19 mouse cellular contexts compared by ENCODE assay signal in the genomic region with DNA sequence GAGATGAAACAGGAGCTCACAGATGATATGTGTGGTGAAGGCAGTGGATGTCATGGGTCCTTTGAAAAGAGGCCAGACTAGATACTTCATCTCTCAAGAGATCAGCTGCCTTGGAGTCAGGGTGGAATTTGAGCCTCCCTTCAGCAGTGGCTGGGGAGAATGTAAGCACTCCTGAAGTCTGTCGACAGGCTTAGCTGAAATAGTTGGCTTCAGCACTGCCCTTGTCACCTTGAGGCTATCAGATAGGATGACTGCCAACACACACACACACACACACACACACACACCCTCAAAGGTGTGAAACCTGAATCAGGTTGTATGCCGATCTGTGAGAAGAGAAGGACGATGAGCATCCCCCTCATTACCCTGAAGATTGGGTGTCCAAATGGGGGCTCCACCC. TPM values are rescaled to one million over a fixed set of nuclear protein-coding genes. Genes with fewer than 3 reads are reported as not detected.
A peak's percentile ranks its signal among the peaks of the same experiment; 100 is the strongest.
DNase-seq lines count a peak whose midpoint lies in the region; ATAC-seq and TF ChIP-seq lines count a peak whose summit lies in the region.
"Had no signal": no experiment of that assay in that cellular context is flagged by ENCODE, and none has a peak within 500 bp of the region (broad histone marks: within the 10 kb centered on the region; RNA-seq: fewer than 3 reads in every experiment).

No protein-coding gene starts in this region.

- intact Hi-C loops in heart, postnatal 10 days (cut with DNase I), result loop anchor here (5.0 kb wide), 2 partner anchors 51 to 146 kb away; no protein-coding TSS in a partner anchor

- H3K27me3 ChIP-seq in heart, embryonic 11.5 days (ENCODE audit: control insufficient read depth, insufficient read depth, low read length), result no peaks in the 10 kb centered on the region
- H3K27me3 ChIP-seq in liver, postnatal 0 days (ENCODE audit: insufficient read depth, low read length), result no peaks in the 10 kb centered on the region
- no peaks in the 10 kb centered on the region for H3K27me3 ChIP-seq in liver, embryonic 11.5 days (replicated peaks; ENCODE audit: control insufficient read depth, insufficient read depth, low read length)
- H3K27me3 ChIP-seq in limb, embryonic 13.5 days, result no peaks in the 10 kb centered on the region
- no peaks in the 10 kb centered on the region for H3K27me3 ChIP-seq in stomach, embryonic 16.5 days (ENCODE audit: control insufficient read depth, insufficient read depth, low read length)
- H3K27me3 ChIP-seq: embryonic facial prominence, embryonic 15.5 days; limb, embryonic 12.5 days had no signal

- TF ChIP-seq EP300 in liver, postnatal 0 days (IDR thresholded peaks at IDR 0.05; ENCODE audit: low read depth), result no peak

- 35% methylated on average over 3 of the region's 3 CpGs for WGBS in heart, embryonic 11.5 days (ENCODE audit: insufficient replicate concordance)
- WGBS in liver, postnatal 0 days (ENCODE audit: insufficient replicate concordance), result 45% methylated on average over 3 of the region's 3 CpGs
- WGBS in liver, embryonic 11.5 days, result 57% methylated on average over 3 of the region's 3 CpGs
- 45% methylated on average over 3 of the region's 3 CpGs for WGBS in limb, embryonic 13.5 days
- 53% methylated on average over 3 of the region's 3 CpGs for WGBS in stomach, embryonic 16.5 days

- H3K9ac ChIP-seq in heart, embryonic 11.5 days (ENCODE audit: low read depth, low read length), result peak overlapping the region; percentile 44
- H3K9ac ChIP-seq in liver, postnatal 0 days (replicated peaks), result no peak overlapping the region
- H3K9ac ChIP-seq in liver, embryonic 11.5 days (ENCODE audit: low read depth, low read length), result no peak overlapping the region
- H3K9ac ChIP-seq in limb, embryonic 13.5 days, result no peak overlapping the region; the same call in 1 of the 2 replicates
- H3K9ac ChIP-seq in stomach, embryonic 16.5 days (ENCODE audit: low read length), result no peak overlapping the region
- H3K9ac ChIP-seq: embryonic facial prominence, embryonic 15.5 days; limb, embryonic 12.5 days had no signal

- H3K4me2 ChIP-seq in heart, embryonic 11.5 days, result no peak overlapping the region
- H3K4me2 ChIP-seq in liver, postnatal 0 days (ENCODE audit: low read depth, low read length), result no peak overlapping the region
- H3K4me2 ChIP-seq in liver, embryonic 11.5 days, result no peak overlapping the region
- no peak overlapping the region for H3K4me2 ChIP-seq in limb, embryonic 13.5 days (replicated peaks)
- no peak overlapping the region for H3K4me2 ChIP-seq in stomach, embryonic 16.5 days (ENCODE audit: low read depth, low read length)
- H3K4me2 ChIP-seq: embryonic facial prominence, embryonic 15.5 days; limb, embryonic 12.5 days had no signal

- H3K4me3 ChIP-seq in heart, embryonic 11.5 days (ENCODE audit: low read depth, low read length), result no peak overlapping the region
- no peak overlapping the region for H3K4me3 ChIP-seq in liver, postnatal 0 days (ENCODE audit: low read depth, low read length)
- no peak overlapping the region for H3K4me3 ChIP-seq in liver, embryonic 11.5 days (ENCODE audit: low read depth, low read length)
- H3K4me3 ChIP-seq in limb, embryonic 13.5 days, result no peak overlapping the region
- no peak overlapping the region for H3K4me3 ChIP-seq in stomach, embryonic 16.5 days (replicated peaks; ENCODE audit: low read length)
- H3K4me3 ChIP-seq: embryonic facial prominence, embryonic 15.5 days; limb, embryonic 12.5 days had no signal

- no peak for TF ChIP-seq CTCF in liver, postnatal 0 days (IDR thresholded peaks at IDR 0.05; ENCODE audit: low read depth)

- H3K36me3 ChIP-seq in heart, embryonic 11.5 days (ENCODE audit: control insufficient read depth, insufficient read depth, low read length), result peaks cover 9% of the 10 kb centered on the region
- H3K36me3 ChIP-seq in liver, postnatal 0 days (replicated peaks; ENCODE audit: insufficient read depth, low read length), result peaks cover 20% of the 10 kb centered on the region
- peaks cover 24% of the 10 kb centered on the region for H3K36me3 ChIP-seq in liver, embryonic 11.5 days (ENCODE audit: control insufficient read depth, insufficient read depth, low read length)
- H3K36me3 ChIP-seq in limb, embryonic 13.5 days, result peaks cover 36% of the 10 kb centered on the region
- H3K36me3 ChIP-seq in stomach, embryonic 16.5 days (ENCODE audit: control insufficient read depth, insufficient read depth, low read length), result peaks cover 10% of the 10 kb centered on the region; the same call in 1 of the 2 replicates

- DNase-seq in heart, postnatal 10 days, result no peak
- DNase-seq in liver, postnatal 0 days, result peak; percentile 36
- DNase-seq in liver, embryonic 11.5 days (ENCODE audit: low spot score), result no peak
- no peak for DNase-seq in embryo, embryonic 10.5 days (ENCODE audit: low spot score)
- DNase-seq: cerebellum, adult 9-11 months; gastrocnemius, postnatal 10 days; right cerebral cortex, adult 18-20 months; thymus, postnatal 25 days had no signal

- H3K27ac ChIP-seq in heart, embryonic 11.5 days (ENCODE audit: low read depth, low read length), result no peak overlapping the region
- no peak overlapping the region for H3K27ac ChIP-seq in liver, postnatal 0 days (ENCODE audit: low read depth)
- H3K27ac ChIP-seq in liver, embryonic 11.5 days (ENCODE audit: low read depth, low read length), result no peak overlapping the region
- H3K27ac ChIP-seq in limb, embryonic 13.5 days, result peak overlapping the region; percentile 33; the same call in 1 of the 2 replicates
- H3K27ac ChIP-seq in stomach, embryonic 16.5 days (ENCODE audit: low read length), result no peak overlapping the region

- ATAC-seq in heart, embryonic 11.5 days (replicated peaks; ENCODE audit: insufficient number of reproducible peaks, low FRiP score, low TSS enrichment), result 0 out of 2 replicates have a peak, but pooled peaks have one; percentile 23
- peak; percentile 40 for ATAC-seq in liver, postnatal 0 days
- ATAC-seq in liver, embryonic 11.5 days (replicated peaks; ENCODE audit: low FRiP score), result no peak
- ATAC-seq in limb, embryonic 13.5 days (ENCODE audit: low FRiP score, low read depth), result no peak
- ATAC-seq in stomach, embryonic 16.5 days (ENCODE audit: insufficient read depth, low FRiP score), result peak; percentile 15; the same call in 1 of the 2 replicates
- ATAC-seq in frontal cortex, adult (ENCODE audit: low TSS enrichment), result no peak
- ATAC-seq: intestine, postnatal 0 days had no signal

- H3K4me1 ChIP-seq in heart, embryonic 11.5 days (ENCODE audit: control insufficient read depth, insufficient read depth, low read length), result peaks cover 28% of the 10 kb centered on the region
- H3K4me1 ChIP-seq in liver, postnatal 0 days (ENCODE audit: insufficient read depth), result peaks cover 24% of the 10 kb centered on the region
- peaks cover 6% of the 10 kb centered on the region for H3K4me1 ChIP-seq in liver, embryonic 11.5 days (replicated peaks; ENCODE audit: control insufficient read depth, insufficient read depth, low read length)
- peaks cover 32% of the 10 kb centered on the region for H3K4me1 ChIP-seq in limb, embryonic 13.5 days
- H3K4me1 ChIP-seq in stomach, embryonic 16.5 days (ENCODE audit: control insufficient read depth, insufficient read depth, low read length), result peaks cover 14% of the 10 kb centered on the region

- H3K9me3 ChIP-seq in heart, embryonic 11.5 days (replicated peaks; ENCODE audit: control insufficient read depth, low read length), result no peaks in the 10 kb centered on the region
- H3K9me3 ChIP-seq in liver, postnatal 0 days (ENCODE audit: low read length), result no peaks in the 10 kb centered on the region
- H3K9me3 ChIP-seq in liver, embryonic 11.5 days (ENCODE audit: control insufficient read depth, low read length), result no peaks in the 10 kb centered on the region
- no peaks in the 10 kb centered on the region for H3K9me3 ChIP-seq in limb, embryonic 13.5 days
- no peaks in the 10 kb centered on the region for H3K9me3 ChIP-seq in stomach, embryonic 16.5 days (replicated peaks; ENCODE audit: control insufficient read depth, low read length)
- H3K9me3 ChIP-seq: embryonic facial prominence, embryonic 15.5 days; limb, embryonic 12.5 days had no signal

RNA-seq across cellular contexts. Expression of a gene that starts 14.7 kb away (rescaled TPM):
- polyA plus RNA-seq in heart, embryonic 11.5 days (2014; fragmentation: Nextera tagmentation; extraction: Ambion mirVana), result 91.4 and 102 TPM in 2 replicates
- total RNA-seq in heart, postnatal 10 days (2021), result 10 to 100 TPM; 89.5 to 96.3 TPM
- polyA plus RNA-seq in liver, postnatal 0 days (2015; fragmentation: Nextera tagmentation; extraction: Ambion mirVana), result 13.7 and 13.8 TPM in 2 replicates
- polyA plus RNA-seq in liver, embryonic 11.5 days (2014; fragmentation: Nextera tagmentation; extraction: Ambion mirVana), result 64.3 and 66.3 TPM in 2 replicates
- polyA plus RNA-seq in limb, embryonic 13.5 days (2015; fragmentation: Nextera tagmentation; extraction: Ambion mirVana), result 105 and 107 TPM in 2 replicates
- 75.4 and 81.3 TPM in 2 replicates for polyA plus RNA-seq in stomach, embryonic 16.5 days (2015; fragmentation: Nextera tagmentation; extraction: Ambion mirVana)

RNA-seq across cellular contexts. Expression of a gene that starts 15.4 kb away (rescaled TPM):
- 206 and 229 TPM in 2 replicates for polyA plus RNA-seq in heart, embryonic 11.5 days (2014; fragmentation: Nextera tagmentation; extraction: Ambion mirVana)
- total RNA-seq in heart, postnatal 10 days (2021), result 100 to 1,000 TPM; 127 to 130 TPM
- 141 and 155 TPM in 2 replicates for polyA plus RNA-seq in liver, postnatal 0 days (2015; fragmentation: Nextera tagmentation; extraction: Ambion mirVana)
- 306 and 307 TPM in 2 replicates for polyA plus RNA-seq in liver, embryonic 11.5 days (2014; fragmentation: Nextera tagmentation; extraction: Ambion mirVana)
- 294 and 306 TPM in 2 replicates for polyA plus RNA-seq in limb, embryonic 13.5 days (2015; fragmentation: Nextera tagmentation; extraction: Ambion mirVana)
- 307 and 360 TPM in 2 replicates for polyA plus RNA-seq in stomach, embryonic 16.5 days (2015; fragmentation: Nextera tagmentation; extraction: Ambion mirVana)

RNA-seq across cellular contexts. Expression of a gene that starts 37.5 kb away (rescaled TPM):
- 48.8 and 49.5 TPM in 2 replicates for polyA plus RNA-seq in heart, embryonic 11.5 days (2014; fragmentation: Nextera tagmentation; extraction: Ambion mirVana)
- total RNA-seq in heart, postnatal 10 days (2021), result 10 to 100 TPM; 56.5 to 57.2 TPM
- polyA plus RNA-seq in liver, postnatal 0 days (2015; fragmentation: Nextera tagmentation; extraction: Ambion mirVana), result 12.5 and 13.5 TPM in 2 replicates
- 65.8 and 67.7 TPM in 2 replicates for polyA plus RNA-seq in liver, embryonic 11.5 days (2014; fragmentation: Nextera tagmentation; extraction: Ambion mirVana)
- polyA plus RNA-seq in limb, embryonic 13.5 days (2015; fragmentation: Nextera tagmentation; extraction: Ambion mirVana), result 46.6 and 48.2 TPM in 2 replicates
- 33.3 and 34.0 TPM in 2 replicates for polyA plus RNA-seq in stomach, embryonic 16.5 days (2015; fragmentation: Nextera tagmentation; extraction: Ambion mirVana)

RNA-seq across cellular contexts. Expression of a gene that starts 38.2 kb away (rescaled TPM):
- polyA plus RNA-seq in heart, embryonic 11.5 days (2014; fragmentation: Nextera tagmentation; extraction: Ambion mirVana), result 86.9 and 110 TPM in 2 replicates
- 10 to 100 TPM; 87.3 to 94.0 TPM for total RNA-seq in heart, postnatal 10 days (2021)
- 104 and 106 TPM in 2 replicates for polyA plus RNA-seq in liver, postnatal 0 days (2015; fragmentation: Nextera tagmentation; extraction: Ambion mirVana)
- polyA plus RNA-seq in liver, embryonic 11.5 days (2014; fragmentation: Nextera tagmentation; extraction: Ambion mirVana), result 111 and 120 TPM in 2 replicates
- 147 and 154 TPM in 2 replicates for polyA plus RNA-seq in limb, embryonic 13.5 days (2015; fragmentation: Nextera tagmentation; extraction: Ambion mirVana)
- 188 and 190 TPM in 2 replicates for polyA plus RNA-seq in stomach, embryonic 16.5 days (2015; fragmentation: Nextera tagmentation; extraction: Ambion mirVana)

RNA-seq across cellular contexts. Expression of a gene that starts 42.9 kb away (rescaled TPM):
- 0.21 TPM in 1 of 2 replicates, not detected in the other for polyA plus RNA-seq in heart, embryonic 11.5 days (2014; fragmentation: Nextera tagmentation; extraction: Ambion mirVana)
- total RNA-seq in heart, postnatal 10 days (2021), result not detected
- polyA plus RNA-seq in liver, postnatal 0 days (2015; fragmentation: Nextera tagmentation; extraction: Ambion mirVana), result 0.13 and 0.29 TPM in 2 replicates
- polyA plus RNA-seq in liver, embryonic 11.5 days (2014; fragmentation: Nextera tagmentation; extraction: Ambion mirVana), result 1.1 and 1.2 TPM in 2 replicates
- 7.7 and 9.3 TPM in 2 replicates for polyA plus RNA-seq in limb, embryonic 13.5 days (2015; fragmentation: Nextera tagmentation; extraction: Ambion mirVana)
- 144 and 197 TPM in 2 replicates for polyA plus RNA-seq in stomach, embryonic 16.5 days (2015; fragmentation: Nextera tagmentation; extraction: Ambion mirVana)
- total RNA-seq: gastrocnemius, postnatal 10 days; megakaryocyte, adult 5-6 weeks; monocyte, adult 5-6 weeks had no signal
- polyA plus RNA-seq: forebrain, embryonic 14.5 days; heart, postnatal 0 days had no signal

Comparison
In these comparisons a context has a peak if more than half of its experiments do, and no peak if none do; other contexts are left out.
1. ATAC-seq: peak in heart, embryonic 11.5 days (single experiment), liver, postnatal 0 days (single experiment) and stomach, embryonic 16.5 days (single experiment); none in liver, embryonic 11.5 days (single experiment), limb, embryonic 13.5 days (single experiment) and frontal cortex, adult (single experiment).